Mouse (Mus musculus): ENCODE measurements around the gene Lims1.

DNA sequence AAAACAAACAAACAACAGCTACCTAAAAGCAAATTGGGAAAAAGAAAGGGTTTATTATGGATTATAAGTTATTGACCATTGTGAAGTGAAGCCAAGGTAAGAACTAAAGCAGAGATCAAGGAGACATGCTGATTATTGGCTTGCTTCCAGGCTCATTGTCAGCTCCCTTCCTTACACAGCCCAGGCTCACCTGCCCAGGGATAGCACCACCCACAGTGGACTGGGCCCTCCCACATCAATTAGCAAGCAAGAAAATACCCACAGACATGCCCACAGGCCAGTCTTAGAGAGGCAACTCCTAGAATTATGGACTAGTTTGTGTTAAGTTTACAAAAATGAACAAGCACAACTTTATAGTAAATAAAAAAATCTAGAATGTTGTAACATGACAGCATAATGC is 89.6 kb downstream of the Lims1 start:
- TF ChIP-seq POLR2A (IDR thresholded peaks at IDR 0.05; ENCODE audit: control insufficient read depth, low read depth, low read length) (no peak), CTCF (IDR thresholded peaks at IDR 0.05; ENCODE audit: control insufficient read depth, insufficient read depth, insufficient replicate concordance, low read depth, low read length) (no peak)
